Mouse (Mus musculus): ENCODE results near the gene Sugp1.

DNA sequence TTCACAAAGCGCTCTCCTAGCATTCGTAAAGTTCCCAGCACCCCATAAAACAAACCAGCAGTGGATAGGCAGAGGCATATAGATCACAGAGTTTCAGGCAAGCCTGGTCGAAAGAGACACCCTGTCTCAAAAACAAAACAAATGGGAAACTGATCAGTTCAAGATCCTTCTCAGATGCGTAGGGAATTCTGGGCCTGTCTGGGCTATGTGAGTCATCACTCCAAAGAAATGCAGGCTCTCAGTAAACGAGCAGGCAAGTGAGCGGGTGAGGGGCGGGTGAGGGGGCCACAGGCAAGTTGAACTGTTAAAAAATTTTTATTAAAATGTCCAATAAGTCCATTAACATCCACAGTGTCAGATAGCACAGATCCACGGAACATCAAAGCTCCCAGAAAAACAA lies 50.2 kb downstream of the Sugp1 start:
- TF ChIP-seq POLR2A (IDR thresholded peaks at IDR 0.05; ENCODE audit: borderline replicate concordance, control insufficient read depth, low read depth, low read length) = no peak
- TF ChIP-seq CTCF (IDR thresholded peaks at IDR 0.05; ENCODE audit: control insufficient read depth, insufficient read depth, low read length) = no peak
